Mouse (Mus musculus): ENCODE measurements around the gene Atrnl1. TPM values are rescaled to one million over a fixed set of nuclear protein-coding genes. Genes with fewer than 3 reads are reported as not detected.

Atrnl1 gene
- polyA plus RNA-seq, 1 experiment, result 4.2 TPM

- WGBS, result 70% methylated on average over 1 of the region's 1 CpGs
- H3K27ac ChIP-seq (ENCODE audit: control insufficient read depth, insufficient read depth, low read depth, low read length, poor library complexity), result no peak overlapping the region
- no peaks in the 10 kb centered on the region for H3K4me1 ChIP-seq (ENCODE audit: control insufficient read depth, insufficient read depth, low read length)
- no peak overlapping the region for H3K4me3 ChIP-seq (replicated peaks; ENCODE audit: control insufficient read depth, low read depth, low read length)
- TF ChIP-seq CTCF (IDR thresholded peaks at IDR 0.05; ENCODE audit: control insufficient read depth, insufficient read depth, low read length) (no peak), POLR2A (IDR thresholded peaks at IDR 0.05; ENCODE audit: borderline replicate concordance, control insufficient read depth, low read depth, low read length) (no peak)
Measured at GRCm38 (mm10) chr19:57900037-57900436, 289.2 kb downstream of the Atrnl1 start.

- TF ChIP-seq CTCF (IDR thresholded peaks at IDR 0.05; ENCODE audit: control insufficient read depth, insufficient read depth, low read length) (no peak), POLR2A (IDR thresholded peaks at IDR 0.05; ENCODE audit: borderline replicate concordance, control insufficient read depth, low read depth, low read length) (no peak)
- 72% methylated on average over 6 of the region's 6 CpGs for WGBS
- Histone ChIP-seq H3K27ac (ENCODE audit: control insufficient read depth, insufficient read depth, low read depth, low read length, poor library complexity) (no peak overlapping the region), H3K4me3 (replicated peaks; ENCODE audit: control insufficient read depth, low read depth, low read length) (no peak overlapping the region), H3K4me1 (ENCODE audit: control insufficient read depth, insufficient read depth, low read length) (no peaks in the 10 kb centered on the region)
Measured at GRCm38 (mm10) chr19:57909466-57909865, 298.6 kb downstream of the Atrnl1 start.

GRCm38 (mm10) chr19:57910650-57911049 is 299.8 kb downstream of the Atrnl1 start:
- Histone ChIP-seq H3K4me3 (replicated peaks; ENCODE audit: control insufficient read depth, low read depth, low read length) (no peak overlapping the region), H3K27ac (ENCODE audit: control insufficient read depth, insufficient read depth, low read depth, low read length, poor library complexity) (no peak overlapping the region), H3K4me1 (ENCODE audit: control insufficient read depth, insufficient read depth, low read length) (no peaks in the 10 kb centered on the region)
- TF ChIP-seq CTCF (IDR thresholded peaks at IDR 0.05; ENCODE audit: control insufficient read depth, insufficient read depth, low read length), result no peak
- TF ChIP-seq POLR2A (IDR thresholded peaks at IDR 0.05; ENCODE audit: borderline replicate concordance, control insufficient read depth, low read depth, low read length), result no peak
- WGBS, result 82% methylated on average over 6 of the region's 6 CpGs

GRCm38 (mm10) chr19:57916325-57916724 is 305.5 kb downstream of the Atrnl1 start:
- WGBS, result 61% methylated on average over 6 of the region's 6 CpGs
- no peak overlapping the region for H3K27ac ChIP-seq (ENCODE audit: control insufficient read depth, insufficient read depth, low read depth, low read length, poor library complexity)
- H3K4me1 ChIP-seq (ENCODE audit: control insufficient read depth, insufficient read depth, low read length), result no peaks in the 10 kb centered on the region
- H3K4me3 ChIP-seq (replicated peaks; ENCODE audit: control insufficient read depth, low read depth, low read length), result no peak overlapping the region
- no peak for TF ChIP-seq CTCF (IDR thresholded peaks at IDR 0.05; ENCODE audit: control insufficient read depth, insufficient read depth, low read length)
- no peak for TF ChIP-seq POLR2A (IDR thresholded peaks at IDR 0.05; ENCODE audit: borderline replicate concordance, control insufficient read depth, low read depth, low read length)

- Histone ChIP-seq H3K4me3 (replicated peaks; ENCODE audit: control insufficient read depth, low read depth, low read length) (no peak overlapping the region), H3K4me1 (ENCODE audit: control insufficient read depth, insufficient read depth, low read length) (no peaks in the 10 kb centered on the region), H3K27ac (ENCODE audit: control insufficient read depth, insufficient read depth, low read depth, low read length, poor library complexity) (no peak overlapping the region)
- WGBS, result 76% methylated on average over 5 of the region's 5 CpGs
- TF ChIP-seq CTCF (IDR thresholded peaks at IDR 0.05; ENCODE audit: control insufficient read depth, insufficient read depth, low read length) (no peak), POLR2A (IDR thresholded peaks at IDR 0.05; ENCODE audit: borderline replicate concordance, control insufficient read depth, low read depth, low read length) (no peak)
Measured at GRCm38 (mm10) chr19:57922991-57923390, 312.2 kb downstream of the Atrnl1 start.

- H3K4me3 ChIP-seq (replicated peaks; ENCODE audit: control insufficient read depth, low read depth, low read length), result no peak overlapping the region
- H3K27ac ChIP-seq (ENCODE audit: control insufficient read depth, insufficient read depth, low read depth, low read length, poor library complexity), result no peak overlapping the region
- TF ChIP-seq CTCF (IDR thresholded peaks at IDR 0.05; ENCODE audit: control insufficient read depth, insufficient read depth, low read length), result no peak
- WGBS, result 80% methylated on average over 8 of the region's 8 CpGs
- no peaks in the 10 kb centered on the region for H3K4me1 ChIP-seq (ENCODE audit: control insufficient read depth, insufficient read depth, low read length)
Measured at GRCm38 (mm10) chr19:57924856-57925255, 314.0 kb downstream of the Atrnl1 start.

- Histone ChIP-seq H3K4me3 (replicated peaks; ENCODE audit: control insufficient read depth, low read depth, low read length) (no peak overlapping the region), H3K4me1 (ENCODE audit: control insufficient read depth, insufficient read depth, low read length) (no peaks in the 10 kb centered on the region), H3K27ac (ENCODE audit: control insufficient read depth, insufficient read depth, low read depth, low read length, poor library complexity) (no peak overlapping the region)
- 86% methylated on average over 10 of the region's 10 CpGs for WGBS
- TF ChIP-seq POLR2A (IDR thresholded peaks at IDR 0.05; ENCODE audit: borderline replicate concordance, control insufficient read depth, low read depth, low read length), result no peak
- TF ChIP-seq CTCF (IDR thresholded peaks at IDR 0.05; ENCODE audit: control insufficient read depth, insufficient read depth, low read length), result no peak
Measured at GRCm38 (mm10) chr19:57925681-57926080, 314.8 kb downstream of the Atrnl1 start.

- WGBS, result 83% methylated on average over 5 of the region's 5 CpGs
- no peaks in the 10 kb centered on the region for H3K4me1 ChIP-seq (ENCODE audit: control insufficient read depth, insufficient read depth, low read length)
- no peak overlapping the region for H3K4me3 ChIP-seq (replicated peaks; ENCODE audit: control insufficient read depth, low read depth, low read length)
- no peak for TF ChIP-seq CTCF (IDR thresholded peaks at IDR 0.05; ENCODE audit: control insufficient read depth, insufficient read depth, low read length)
- TF ChIP-seq POLR2A (IDR thresholded peaks at IDR 0.05; ENCODE audit: borderline replicate concordance, control insufficient read depth, low read depth, low read length), result no peak
- H3K27ac ChIP-seq (ENCODE audit: control insufficient read depth, insufficient read depth, low read depth, low read length, poor library complexity), result no peak overlapping the region
Measured at GRCm38 (mm10) chr19:57926164-57926860, 315.5 kb downstream of the Atrnl1 start.

All from bone marrow, adult 2 months (tissue).